Mouse (Mus musculus) brain, embryonic 14.5 days (tissue): ENCODE results near the gene Camta1.

Experiments used
- CTCF ChIP-seq: fragments of 200-500 bp; IDR thresholded peaks from 2 replicates; pipeline ENCODE4 v1.5.1; 2012; ENCODE audit warnings: inconsistent platforms, mild to moderate bottlenecking, moderate library complexity, borderline replicate concordance; ENCODE audit not compliant: insufficient read depth, insufficient read length; ENCODE audit errors: extremely low read depth
- POLR2A ChIP-seq: fragments of 200-500 bp; IDR thresholded peaks from 2 replicates; pipeline ENCODE4 v1.6.1; 2012; ENCODE audit warnings: mild to moderate bottlenecking, inconsistent platforms, borderline replicate concordance; ENCODE audit not compliant: poor library complexity, insufficient read depth, insufficient read length, severe bottlenecking; ENCODE audit errors: extremely low read depth

DNA sequence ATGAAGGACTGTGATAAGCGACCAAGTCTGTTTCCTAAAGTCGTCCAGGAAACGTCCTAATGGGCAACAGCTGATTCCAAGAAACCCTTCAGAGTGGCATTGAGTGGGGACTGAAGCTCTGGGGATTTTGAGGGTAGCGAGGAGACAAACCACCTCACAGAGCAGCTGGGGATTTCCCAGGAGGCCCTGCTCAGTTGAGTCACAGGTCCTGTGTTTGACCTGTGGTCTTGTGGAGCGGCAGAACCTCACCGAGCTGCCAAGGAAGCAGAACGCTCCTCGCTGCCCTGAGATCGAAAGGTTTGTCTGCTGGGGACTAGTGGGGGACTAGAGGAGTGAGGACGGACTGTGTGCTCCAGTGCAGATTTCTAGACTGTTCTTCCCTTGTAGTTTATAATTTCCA is 933.9 kb downstream of the Camta1 start:
- TF ChIP-seq CTCF: no peak
- no peak for TF ChIP-seq POLR2A
